Mouse (Mus musculus) spleen, postnatal 4 days (tissue): ENCODE measurements around the gene BC061237.
"Not testable (repeated sequence)": the region's sequence is repeated elsewhere in the genome, so short reads cannot be mapped to it uniquely, and the experiment has no call there.

Source experiments
- DNase-seq, 2 experiments: peaks; one replicate each; pipeline ENCODE4 v3.0.0; 2022; ENCODE audit warnings: low spot score in 2 of 2

BC061237 gene

GRCm38 (mm10) chr14:44492163-44492562 lies at the start of gene BC061237:
TSS of gene BC061237 (plus strand) at chr14:44492463.
- not testable (repeated sequence) for DNase-seq

DNA sequence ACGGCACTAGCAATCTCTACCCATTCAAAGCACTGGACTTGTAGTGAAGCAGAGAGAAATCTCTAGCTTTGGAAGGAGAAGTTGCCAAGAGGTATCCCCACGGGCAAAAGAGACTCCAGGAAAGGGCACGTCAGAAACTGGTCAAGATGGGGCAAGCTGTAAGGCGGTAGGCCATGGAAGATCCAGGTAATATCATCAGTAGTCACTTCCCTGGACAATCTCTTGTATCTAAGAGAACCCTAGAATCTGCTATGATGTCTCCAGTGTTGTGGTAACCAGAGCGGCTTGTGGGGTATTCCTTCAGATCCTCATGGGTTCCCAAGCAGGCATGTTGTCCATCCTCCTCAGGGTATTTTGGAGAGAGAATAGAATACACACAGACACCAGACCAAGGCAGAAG lies 25.7 kb downstream of the BC061237 start, which contains the start of gene Gm17093:
Gm17093 (plus strand) TSS at position 301 of the 400 bp plus-strand sequence.
- not testable (repeated sequence) for DNase-seq

GRCm38 (mm10) chr14:44547961-44548360 lies 55.7 kb downstream of the BC061237 start:
- not testable (repeated sequence) for DNase-seq
